Mouse (Mus musculus) gastrocnemius, adult 2 months (tissue): ENCODE results near the gene Csf2rb. TPM values are rescaled to one million over a fixed set of nuclear protein-coding genes. Genes with fewer than 3 reads are reported as not detected.
A peak's percentile ranks its signal among the peaks of the same experiment; 100 is the strongest.

Source experiments
- DNase-seq: peaks from one replicate; pipeline ENCODE4 v3.0.0; 2022
- H3K27ac ChIP-seq: fragments of 200-600 bp; 2 replicates; pipeline ENCODE4 v1.8.1; 2022; ENCODE audit warnings: mild to moderate bottlenecking
- H3K4me3 ChIP-seq: fragments of 200-600 bp; 2 replicates; pipeline ENCODE4 v1.8.1; 2022; ENCODE audit warnings: mild to moderate bottlenecking, moderate library complexity
- CTCF ChIP-seq: fragments of 200-600 bp; IDR thresholded peaks from 2 replicates; pipeline ENCODE4 v1.8.1; 2022; ENCODE audit warnings: antibody characterized with exemption, mild to moderate bottlenecking, moderate library complexity
- intact Hi-C: fragments of 180-260 bp; cut with DNase I; formaldehyde crosslinking; loops from one replicate; pipeline ENCODE4 v1.15.1; 2025
- microRNA-seq: library from miRNA; unstranded; fragments of <30 nt; microRNA quantifications from one replicate; pipeline ENCODE4 v1.2.0, GENCODE M21; 2021
- total RNA-seq, 2 experiments: library from RNA; stranded (reverse); gene quantifications; 2 replicates each; pipeline ENCODE4 v1.2.3; 2021

The Csf2rb gene
- total RNA-seq, 2 experiments from 2014 or later, result 0.86 to 1.0 TPM

- DNase-seq, result no peak
- intact Hi-C loops, result loop anchor here (5.0 to 10.0 kb wide), 2 partner anchors 161 to 429 kb away; partner anchors contain the start of genes Eif3d and Ncf4
- TF ChIP-seq CTCF, result no peak
- Histone ChIP-seq H3K27ac (peak overlapping the region; percentile 83), H3K4me3 (peak overlapping the region; percentile 21)
Measured at GRCm38 (mm10) chr15:78403301-78403741, 77.8 kb downstream of the Csf2rb start.

Small RNAs within 50 kb of the gene (microRNA-seq; reads per million reads assigned to microRNA genes)
- gene Mir7676-1 (not detected), gene Mir7676-2 (not detected)

Other genes with a start within 250 kb of the Csf2rb start
- gene Cacng2, start 205.7 kb upstream of the Csf2rb start, total RNA-seq, result not detected
- gene Ift27, start 151.6 kb upstream of the Csf2rb start, total RNA-seq, result 10 to 100 TPM; 11.7 to 16.0 TPM
- over 10,000 TPM in 1 of 2 experiments, 1,000 to 10,000 TPM in 1; 9,151 to 16,547 TPM for gene Pvalb, start 119.4 kb upstream of the Csf2rb start, total RNA-seq
- 1 to 10 TPM in 1 of 2 experiments, not detected in 1; 1.2 TPM for gene Ncf4, start 81.0 kb upstream of the Csf2rb start, total RNA-seq
- gene Csf2rb2, start 20.0 kb upstream of the Csf2rb start, total RNA-seq, result under 1 TPM; 0.66 to 0.78 TPM
- gene Tex33, start 70.2 kb downstream of the Csf2rb start, total RNA-seq, result not detected
- gene Tst, start 80.2 kb downstream of the Csf2rb start, total RNA-seq, result 10 to 100 TPM; 18.2 to 18.8 TPM
- 10 to 100 TPM; 61.9 to 66.9 TPM for gene Mpst, start 80.7 kb downstream of the Csf2rb start, total RNA-seq
- 10 to 100 TPM in 1 of 2 experiments, 1 to 10 TPM in 1; 8.9 to 17.2 TPM for gene Kctd17, start 102.8 kb downstream of the Csf2rb start, total RNA-seq
- not detected for gene Tmprss6, start 142.9 kb downstream of the Csf2rb start, total RNA-seq
- not detected for gene Il2rb, start 169.5 kb downstream of the Csf2rb start, total RNA-seq
- gene C1qtnf6, start 205.7 kb downstream of the Csf2rb start, total RNA-seq, result 1 to 10 TPM; 2.7 to 7.6 TPM
- under 1 TPM in 1 of 2 experiments, not detected in 1; 0.05 TPM for gene Sstr3, start 218.9 kb downstream of the Csf2rb start, total RNA-seq
- 1 to 10 TPM; 1.4 to 1.7 TPM for gene Rac2, start 247.0 kb downstream of the Csf2rb start, total RNA-seq